Mouse (Mus musculus) lung, adult 18-20 months (tissue): ENCODE results near the gene Fli1.
A peak's percentile ranks its signal among the peaks of the same experiment; 100 is the strongest.

Source experiments
- DNase-seq, 2 experiments: peaks; one replicate each; pipeline ENCODE4 v3.0.0; 2022; ENCODE audit warnings: mixed read lengths in 2 of 2

Fli1 gene

DNA sequence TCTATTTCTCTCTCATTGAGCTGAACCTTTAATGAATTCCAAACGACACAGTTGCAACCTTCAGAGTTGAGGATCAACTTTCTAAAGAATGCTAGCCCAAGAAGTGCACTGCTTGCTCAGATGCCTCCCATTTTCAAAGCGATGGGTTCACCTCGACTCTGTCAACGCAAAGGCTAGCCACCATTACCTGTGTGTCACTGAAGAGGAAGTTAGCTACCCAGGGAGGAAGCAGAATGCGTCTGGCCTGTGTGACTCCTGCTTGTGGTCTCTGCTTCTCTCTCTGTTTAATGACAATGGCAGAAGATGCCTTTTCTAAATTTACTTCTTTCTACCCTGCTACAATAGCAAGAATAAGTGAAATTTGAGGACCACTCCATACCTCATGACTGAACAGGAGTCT lies 42.6 kb downstream of the Fli1 start:
- no peak for DNase-seq

DNA sequence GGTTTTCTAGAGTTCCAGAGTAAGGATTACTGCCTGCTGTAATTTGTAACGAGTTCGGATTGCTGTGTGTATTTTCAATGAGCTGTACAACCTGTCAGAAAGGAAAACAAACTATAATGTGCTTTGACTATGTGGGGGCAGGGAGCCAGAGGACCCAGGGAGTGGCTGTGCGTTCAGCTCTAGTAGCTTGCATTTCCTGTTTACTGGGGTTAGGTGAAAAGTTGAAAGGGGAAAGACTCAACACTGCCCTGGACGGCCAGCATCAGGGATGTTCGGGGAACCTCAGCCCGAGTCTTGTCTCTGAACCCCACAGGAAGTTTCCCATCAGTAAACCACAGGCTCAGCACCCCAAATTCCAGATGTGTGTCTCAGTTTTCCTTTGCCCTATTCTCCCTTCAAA lies 43.2 kb downstream of the Fli1 start:
- DNase-seq, result peak in 1 of 2 experiments; percentile 41

DNA sequence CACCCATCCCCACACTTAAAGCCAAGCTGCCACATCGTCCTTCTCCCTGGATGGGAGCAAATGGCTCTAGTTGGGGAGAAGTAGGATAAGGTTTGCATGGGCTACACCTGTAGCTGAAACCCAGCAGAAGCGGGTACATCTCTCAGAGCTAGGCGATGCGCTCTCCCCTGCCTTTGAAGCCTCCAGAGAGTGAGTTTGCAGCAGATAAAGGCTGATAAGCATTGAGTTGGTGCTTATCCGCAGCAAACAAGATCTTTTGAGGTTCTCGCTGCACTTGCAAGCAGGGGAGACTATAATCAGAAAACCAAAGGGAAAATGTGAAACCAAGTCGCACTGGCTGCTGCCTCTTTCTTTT lies 47.0 kb downstream of the Fli1 start:
- DNase-seq, result no peak

DNA sequence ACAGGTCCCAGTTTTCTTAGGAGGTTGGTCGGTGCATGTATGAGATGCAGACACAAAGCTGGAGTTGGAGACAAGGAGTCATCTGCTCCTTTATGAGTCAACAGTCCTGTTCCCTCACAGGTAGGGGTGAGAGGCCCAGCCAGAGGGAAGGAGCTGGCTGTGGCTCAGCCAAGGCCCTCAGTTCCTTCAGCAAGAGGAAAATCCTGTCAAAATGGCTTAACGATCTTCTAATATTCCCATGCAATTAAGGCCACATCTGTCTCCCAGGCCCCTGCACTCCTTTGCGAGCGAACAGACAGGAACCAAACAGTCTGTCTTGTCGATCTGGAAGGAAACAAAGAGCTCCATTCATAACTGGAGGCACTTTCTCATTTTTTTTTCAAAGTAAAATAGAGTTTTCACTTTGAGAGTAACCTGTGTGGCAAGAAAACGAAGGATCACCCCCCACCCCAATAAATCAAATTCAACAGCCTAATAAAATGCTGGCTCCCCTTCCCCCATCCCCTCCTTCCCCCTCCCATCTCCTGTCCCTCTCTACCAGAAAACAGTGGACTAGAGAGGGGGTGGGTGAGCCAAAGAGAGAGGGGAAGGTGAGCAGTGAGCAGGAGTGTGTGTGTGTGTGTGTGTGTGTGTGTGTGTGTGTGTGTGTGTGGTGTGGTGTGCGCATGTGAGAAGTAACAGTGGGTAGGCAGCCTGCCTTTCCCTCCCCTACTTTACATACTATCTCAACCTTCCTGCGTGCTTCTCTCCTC lies 47.6 kb downstream of the Fli1 start:
- no peak for DNase-seq

DNA sequence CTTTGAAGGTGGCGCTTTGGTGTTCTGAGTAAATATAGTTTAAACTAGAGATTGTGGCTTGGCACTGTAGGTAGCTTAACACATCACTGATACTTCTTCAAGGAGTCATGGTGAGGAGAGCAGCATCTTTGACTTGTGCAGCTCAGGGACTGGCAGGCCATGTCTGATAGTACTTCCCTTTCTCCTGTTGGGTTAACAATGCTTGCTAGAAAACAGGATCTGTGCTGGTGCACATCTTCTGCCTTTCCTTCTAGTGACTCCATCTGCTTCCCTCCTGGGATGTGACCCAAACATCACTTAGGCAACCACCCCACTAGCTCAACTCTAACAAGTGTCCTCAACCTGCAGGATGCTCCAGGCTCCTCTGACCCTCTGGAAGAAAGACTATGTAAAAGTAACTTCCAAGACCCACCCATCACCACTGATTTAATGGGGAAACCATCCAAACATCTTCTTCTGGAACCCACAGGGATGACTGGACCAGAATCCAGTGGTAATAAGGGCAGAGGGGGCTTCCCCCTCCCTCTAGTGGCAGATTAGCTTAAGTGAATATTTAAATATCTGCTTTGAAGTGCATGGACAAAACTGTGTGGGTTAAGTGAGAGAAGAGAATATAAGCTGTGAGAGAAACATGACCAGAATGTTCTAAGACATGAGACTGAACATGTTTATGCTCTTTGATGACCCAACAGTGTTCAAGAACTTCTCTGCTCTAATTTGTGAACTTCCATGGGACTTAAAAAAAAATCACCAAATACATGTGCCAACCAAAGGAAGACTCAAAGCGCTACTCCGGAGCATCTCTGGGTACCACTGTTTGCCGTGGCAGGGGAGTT lies 48.9 kb downstream of the Fli1 start:
- DNase-seq, result no peak

DNA sequence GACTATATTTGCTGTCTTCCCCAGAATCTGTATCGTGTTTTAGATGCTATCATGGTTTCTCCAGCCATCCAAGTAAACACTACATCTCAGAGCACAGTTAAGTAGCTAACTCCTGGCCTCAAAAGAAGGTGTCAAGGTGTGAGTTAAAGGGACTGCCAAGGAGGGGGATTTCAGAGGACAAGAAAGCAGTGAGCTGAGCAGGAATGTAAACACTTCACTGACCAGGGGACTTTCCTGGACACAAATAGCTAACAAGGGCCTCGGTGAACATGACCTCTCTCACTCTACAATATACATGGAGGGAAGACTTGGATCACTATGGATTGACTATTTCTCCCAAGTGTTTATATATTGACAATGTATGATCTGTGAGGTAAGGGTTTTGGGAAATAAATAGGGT lies 49.9 kb downstream of the Fli1 start:
- DNase-seq, result no peak

DNA sequence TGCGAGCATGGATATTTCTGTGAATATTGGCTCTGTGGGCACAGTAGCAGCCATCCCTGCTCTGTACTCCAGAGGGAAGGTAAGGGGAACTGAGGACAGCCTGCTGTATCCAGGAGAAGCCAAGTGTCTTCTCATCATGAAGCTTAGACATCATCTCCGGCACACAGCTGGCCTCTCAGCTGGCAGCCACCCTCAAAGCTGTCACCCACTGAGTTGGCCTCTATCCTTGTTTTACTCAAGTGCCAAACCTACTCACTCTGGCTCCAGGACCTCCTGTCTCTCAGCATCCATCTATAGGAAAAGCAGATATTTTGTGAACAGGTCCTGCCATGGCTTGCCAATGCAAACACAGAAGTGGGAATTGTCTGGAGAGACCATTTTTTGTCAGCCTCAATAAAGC lies 51.2 kb downstream of the Fli1 start:
- no peak for DNase-seq

DNA sequence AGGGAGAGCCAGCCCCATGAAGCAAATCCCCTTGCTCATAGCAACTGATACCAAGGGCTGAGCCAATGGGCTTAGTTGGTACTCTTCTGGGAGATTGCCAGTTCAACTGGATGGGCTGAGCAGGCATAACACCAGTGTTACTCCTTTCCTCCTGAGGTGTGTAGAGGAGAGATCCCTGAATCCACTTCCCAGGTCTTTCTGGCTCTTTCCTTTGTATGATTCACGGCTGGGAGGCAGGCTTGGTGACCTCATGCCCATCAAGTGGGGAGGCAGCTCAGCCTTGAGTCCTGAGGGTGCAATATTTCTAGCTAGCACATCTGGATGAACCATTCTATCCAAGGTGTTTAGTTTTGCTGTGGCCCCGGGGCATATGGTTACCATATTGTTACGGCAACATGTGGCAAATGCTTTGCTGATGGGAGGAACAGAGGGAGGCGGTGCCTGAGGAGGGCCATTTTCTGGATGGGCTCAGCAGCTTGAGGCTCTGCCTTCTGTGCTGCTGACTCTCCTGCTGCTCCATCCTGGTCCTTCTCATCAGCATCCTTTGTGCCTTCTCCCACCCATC lies 52.8 kb downstream of the Fli1 start:
- no peak for DNase-seq

DNA sequence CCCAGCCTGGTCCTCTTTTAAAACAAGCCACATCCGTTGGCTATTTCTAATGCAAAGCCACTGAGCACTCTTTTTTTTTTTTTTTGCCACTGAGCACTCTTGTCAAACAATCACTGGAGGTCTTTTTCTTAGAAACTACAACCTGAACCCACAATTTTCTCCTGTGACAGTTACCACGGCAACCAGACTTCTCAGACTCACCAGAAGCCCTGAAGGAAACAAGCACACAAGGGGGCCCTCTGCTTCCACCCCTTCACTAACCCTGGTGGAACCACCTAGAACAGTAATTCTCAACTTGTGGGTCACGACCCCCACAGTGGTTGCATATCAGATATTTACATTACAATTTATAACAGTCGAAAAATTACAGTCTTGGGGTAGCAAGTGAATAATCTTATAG lies 53.3 kb downstream of the Fli1 start:
- DNase-seq, result no peak

DNA sequence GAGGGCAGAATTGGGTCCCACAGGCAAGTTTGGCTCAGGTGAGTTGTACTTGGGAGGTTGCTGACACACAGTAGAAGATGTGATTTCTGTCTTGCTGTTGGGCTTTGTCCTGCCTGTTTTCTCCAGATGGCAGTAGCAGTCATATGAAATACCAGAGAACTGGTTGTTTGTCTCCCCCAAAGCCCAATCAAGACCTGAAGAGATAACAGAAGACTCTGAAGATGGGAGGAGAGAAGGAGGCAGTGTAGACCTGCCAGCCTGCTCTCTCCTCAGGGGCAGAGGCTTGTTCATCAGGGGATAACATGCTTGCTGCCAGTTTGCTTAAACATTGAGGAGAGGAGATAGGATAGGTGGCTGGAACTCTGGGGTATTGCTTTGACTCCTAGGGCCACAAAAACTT lies 54.0 kb downstream of the Fli1 start:
- no peak for DNase-seq

DNA sequence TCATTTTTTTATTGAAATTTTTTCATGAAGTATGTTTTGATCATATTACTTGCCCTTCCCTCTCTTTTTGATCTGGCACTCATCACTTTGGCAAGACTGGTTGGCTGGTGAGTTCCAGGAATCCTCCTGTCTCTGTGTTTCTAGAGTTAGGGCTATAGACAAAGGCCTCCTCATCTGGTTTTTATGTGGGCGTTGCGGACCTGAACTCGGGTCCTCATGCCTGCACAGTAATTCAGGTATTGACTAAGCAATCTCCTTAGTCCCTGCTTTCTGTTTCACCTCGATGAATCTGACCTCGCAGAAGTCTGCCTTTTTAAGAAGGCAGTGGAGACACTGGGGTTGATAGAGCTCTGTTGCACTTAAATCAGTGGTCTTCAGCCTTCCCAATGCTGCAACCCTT lies 54.8 kb downstream of the Fli1 start:
- DNase-seq, result no peak

DNA sequence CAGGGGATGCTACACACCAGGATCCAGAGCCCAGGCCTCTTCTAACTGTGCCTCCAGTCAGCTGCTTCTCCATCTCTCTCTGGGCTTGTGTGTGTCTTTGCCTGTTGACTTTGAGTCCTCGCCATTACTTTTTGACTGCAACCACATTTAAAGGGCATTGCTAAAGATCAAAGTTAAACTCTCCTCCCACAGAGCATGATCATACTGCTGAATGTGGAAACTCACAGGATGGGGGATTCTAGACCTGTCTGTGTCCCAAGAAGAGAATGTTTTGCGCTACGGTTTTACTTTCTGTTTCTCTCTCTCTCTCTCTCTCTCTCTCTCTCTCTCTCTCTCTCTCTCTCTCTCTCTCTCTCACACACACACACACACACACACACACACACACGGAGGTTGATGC lies 55.3 kb downstream of the Fli1 start:
- DNase-seq, result no peak

DNA sequence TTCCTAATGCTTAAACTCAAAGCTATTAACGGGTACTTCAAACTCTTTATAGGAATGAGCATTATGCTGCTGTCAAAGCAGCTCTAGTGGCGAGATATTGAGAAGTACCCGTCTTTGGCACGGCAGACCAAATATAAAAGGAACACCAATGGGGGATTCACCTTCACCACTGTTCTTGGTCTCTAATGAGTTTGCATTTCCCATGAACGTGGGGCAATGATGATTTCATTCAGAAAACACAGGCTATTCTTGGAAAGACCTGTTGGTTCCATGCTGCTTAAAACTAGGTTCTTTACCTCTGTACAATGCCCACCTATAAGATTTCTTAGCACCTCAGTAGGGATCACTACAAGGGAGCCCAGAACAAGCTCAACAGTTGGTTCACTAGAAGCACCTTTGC lies 62.2 kb downstream of the Fli1 start:
- DNase-seq, result no peak

DNA sequence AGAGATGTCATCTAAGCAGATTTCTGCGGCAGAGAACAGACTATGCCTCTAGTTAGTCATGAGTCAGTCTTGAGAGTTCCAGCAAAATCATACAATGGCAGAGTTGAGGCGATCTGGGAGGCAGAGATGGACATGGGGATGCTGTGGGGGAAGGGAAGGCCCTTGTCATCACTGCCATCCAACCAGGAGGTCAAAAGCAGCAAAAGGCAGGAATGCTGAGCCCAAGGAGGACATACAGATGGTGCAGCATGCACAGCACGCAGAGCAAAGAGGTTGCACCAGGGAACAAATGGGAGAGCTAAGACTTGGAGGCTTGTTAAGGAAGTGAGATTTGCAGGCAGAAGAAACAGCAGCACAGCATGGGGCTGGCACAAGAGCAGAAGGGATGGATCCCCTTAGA lies 63.9 kb downstream of the Fli1 start:
- DNase-seq, result no peak

DNA sequence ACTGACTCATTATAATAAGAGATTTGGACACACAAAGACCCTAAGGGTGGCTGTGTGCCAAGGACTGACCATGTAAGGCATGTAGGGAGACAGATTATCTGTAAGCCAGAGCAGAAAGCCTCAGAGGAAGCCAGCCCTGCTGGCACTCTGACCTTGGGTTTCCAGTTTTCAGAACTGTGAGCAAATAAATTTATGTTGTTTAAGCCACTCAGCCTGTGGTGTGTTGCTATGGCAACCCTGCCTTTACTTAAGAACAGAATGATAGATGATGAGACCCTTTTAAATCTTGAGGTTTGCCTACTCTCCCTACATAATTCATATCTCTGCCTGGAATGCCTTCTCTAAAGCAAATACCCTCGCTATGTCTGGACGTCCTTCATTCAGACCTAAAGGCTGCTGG lies 64.6 kb downstream of the Fli1 start:
- DNase-seq, result no peak

DNA sequence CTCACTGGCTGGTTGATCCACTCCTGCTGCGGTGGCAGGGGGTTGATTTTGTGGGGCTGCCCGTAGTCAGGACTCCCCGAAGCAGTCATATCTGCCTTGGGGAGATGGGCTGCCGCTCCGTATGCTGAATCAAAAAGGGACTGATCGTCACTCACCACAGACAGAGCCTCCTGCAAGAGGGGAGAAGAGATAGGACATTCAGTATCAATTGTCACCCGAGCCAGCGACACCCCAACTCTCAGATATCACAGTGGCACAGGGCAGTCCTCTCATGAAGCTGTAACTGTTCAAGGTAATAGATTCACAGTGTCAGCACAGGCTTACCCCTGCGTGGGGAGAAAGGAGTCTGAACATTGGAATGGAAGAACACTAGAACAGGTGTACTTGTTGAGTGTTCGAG lies 66.1 kb downstream of the Fli1 start:
- DNase-seq, result no peak

DNA sequence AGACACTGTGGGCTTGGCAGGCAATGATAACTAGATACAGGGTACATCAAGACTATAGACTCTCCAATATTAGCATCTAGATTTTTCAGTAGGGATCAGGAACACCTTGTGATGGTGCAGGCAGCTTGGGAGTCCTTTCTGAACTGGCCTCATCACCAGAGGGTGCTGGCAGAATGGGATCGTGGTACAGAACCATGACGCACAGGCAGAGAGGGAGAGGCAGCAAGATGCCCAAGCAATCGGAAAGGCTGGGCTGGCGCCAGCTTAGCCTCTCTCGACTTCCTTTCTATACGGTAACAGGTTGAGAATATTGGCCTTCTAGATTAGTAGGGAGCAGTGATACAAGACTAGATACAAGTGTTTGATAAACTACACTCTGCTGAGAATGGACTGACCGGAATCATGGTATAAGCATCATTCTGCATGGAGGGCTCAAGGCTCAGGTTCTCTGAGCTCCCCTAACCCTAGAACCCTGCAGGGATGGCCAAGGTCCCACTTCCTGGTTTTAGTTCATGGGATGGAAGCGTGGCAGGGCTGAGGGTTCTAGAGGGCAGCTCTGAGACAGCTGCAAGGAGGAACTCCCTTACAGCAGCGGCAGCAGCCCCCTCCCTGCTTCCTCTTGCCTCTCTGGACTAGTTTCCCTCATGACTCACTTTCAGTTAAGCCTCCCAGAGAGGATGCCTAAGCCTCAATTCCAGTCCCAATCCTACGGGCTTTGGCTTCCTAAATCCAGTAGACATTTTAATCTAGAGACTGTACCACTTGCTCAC lies 67.9 kb downstream of the Fli1 start:
- DNase-seq, result peak; percentile 18 to 26

DNA sequence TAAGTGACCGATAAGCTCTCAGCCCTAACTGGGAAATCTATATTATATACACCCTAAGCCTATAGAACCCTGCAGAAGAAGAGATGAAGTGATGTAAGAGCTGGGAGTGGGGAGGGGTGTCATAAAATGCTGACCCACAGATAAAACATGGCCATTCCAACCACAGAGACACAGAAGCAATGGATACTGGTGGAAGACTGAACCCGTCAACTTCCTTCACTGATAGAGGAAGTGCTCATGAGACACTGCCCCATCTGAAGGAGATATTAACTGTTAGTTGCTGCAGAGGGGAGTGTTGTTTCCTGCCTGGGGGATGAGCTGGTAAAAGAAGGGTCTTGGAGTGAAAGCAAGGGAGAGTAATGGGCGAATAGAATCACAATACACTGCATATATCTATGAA lies 70.3 kb downstream of the Fli1 start:
- DNase-seq, result no peak

DNA sequence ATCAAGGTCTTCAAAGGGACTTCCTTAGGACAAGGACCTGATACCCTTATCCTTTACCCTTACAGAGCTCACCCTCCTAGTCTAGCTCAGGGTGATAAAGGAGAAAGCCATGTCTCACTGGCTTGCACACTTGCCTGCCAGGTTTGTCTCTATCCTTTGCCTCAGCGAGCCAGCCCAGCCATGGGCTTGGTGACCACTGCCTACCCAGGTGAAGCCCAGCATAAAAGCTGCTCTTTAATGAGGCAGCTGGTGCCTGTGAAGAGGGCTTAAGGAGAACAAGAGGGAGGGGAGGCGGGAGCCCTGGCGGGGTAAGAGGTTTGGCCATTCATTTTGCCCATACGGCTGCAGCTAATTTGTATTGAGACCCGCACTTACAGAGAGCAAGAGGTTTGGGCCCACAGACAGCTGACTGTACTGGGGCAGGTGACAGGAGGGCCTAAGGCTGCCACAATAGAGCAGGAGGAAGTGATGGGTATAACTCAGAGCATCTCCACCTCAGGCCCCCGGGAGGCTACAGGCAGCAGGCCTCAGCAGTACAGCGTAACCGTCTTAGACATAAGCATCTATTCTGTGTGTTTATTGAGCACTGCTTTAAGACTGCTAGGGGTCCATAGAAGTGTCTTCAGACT lies 73.4 kb downstream of the Fli1 start:
- DNase-seq, result no peak

DNA sequence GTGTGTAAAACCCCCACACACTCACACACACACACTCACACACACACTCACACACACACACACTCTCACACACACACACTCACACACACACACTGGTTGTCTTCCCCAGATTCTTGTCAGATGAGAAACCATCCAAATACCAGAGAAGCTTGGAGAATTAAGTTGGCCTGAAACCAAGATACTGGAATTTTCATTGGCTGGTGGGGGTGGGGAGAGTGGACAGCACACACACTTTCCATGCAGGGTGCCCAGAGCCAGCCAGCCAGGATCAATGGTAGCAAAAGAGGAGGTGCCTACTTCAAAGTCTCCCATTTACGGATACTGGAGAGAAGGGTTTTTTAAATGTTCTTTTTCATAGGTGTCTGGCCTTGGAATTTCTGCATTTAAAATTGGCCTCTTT lies 74.3 kb downstream of the Fli1 start:
- no peak for DNase-seq

DNA sequence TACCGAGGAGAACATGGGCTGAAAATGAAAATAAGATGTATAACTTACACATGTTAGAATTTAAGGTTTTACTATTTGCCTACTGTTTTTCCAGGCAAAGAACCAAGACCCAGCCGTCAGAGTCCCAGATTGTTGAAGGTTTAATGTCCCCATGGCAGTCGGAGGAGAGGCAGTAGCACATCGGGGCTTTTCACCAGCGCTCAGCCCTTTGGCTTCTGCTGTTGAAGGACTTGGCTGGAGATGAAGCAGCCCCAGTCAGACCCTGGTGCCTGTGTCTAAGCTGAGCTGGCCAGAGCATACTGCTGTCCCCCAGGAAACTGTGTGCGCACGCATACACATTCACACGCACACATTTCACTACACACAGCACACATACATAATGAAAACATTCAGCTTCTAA lies 75.2 kb downstream of the Fli1 start:
- no peak for DNase-seq

DNA sequence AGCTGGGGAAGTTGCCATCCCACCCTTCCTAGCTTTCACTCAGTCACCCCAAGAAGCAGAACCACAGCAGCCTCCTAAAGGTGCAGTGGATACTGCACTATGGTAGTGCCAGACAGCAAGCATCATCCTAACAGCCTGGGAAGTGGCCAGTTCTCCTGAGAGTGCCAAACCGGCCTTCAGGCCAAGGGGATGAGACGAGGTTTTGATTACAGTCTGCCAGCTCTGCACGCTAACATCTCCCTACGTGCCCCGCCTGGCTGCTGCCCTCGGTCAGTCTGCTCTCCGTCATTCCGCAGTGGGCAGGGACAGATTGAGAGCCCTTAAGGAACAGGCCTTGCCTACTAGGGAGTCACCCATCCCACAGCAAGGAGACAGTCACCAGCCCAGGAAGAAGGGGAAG lies 75.8 kb downstream of the Fli1 start:
- DNase-seq, result peak in 1 of 2 experiments; percentile 11

DNA sequence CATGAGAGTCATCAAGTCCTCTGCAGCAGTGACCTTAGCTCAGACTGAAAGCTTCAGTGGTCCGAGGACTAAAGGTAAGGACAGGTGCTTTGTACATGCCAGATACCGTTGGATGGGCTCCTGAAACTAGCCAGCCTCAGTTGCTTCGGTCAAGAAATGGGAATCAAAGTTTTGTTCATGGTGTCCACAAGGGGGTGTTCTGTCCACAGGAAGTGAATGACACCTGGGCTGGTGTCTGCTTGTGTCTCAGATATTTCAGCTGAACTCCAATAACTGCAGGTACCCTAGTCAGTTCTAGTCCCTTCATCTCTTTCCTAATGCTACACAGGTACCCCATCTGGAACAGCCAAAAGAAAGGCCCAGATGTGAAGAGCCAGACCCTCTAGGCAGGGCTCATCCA lies 86.0 kb downstream of the Fli1 start:
- DNase-seq, result no peak
